Mouse (Mus musculus) MEL (cell line): ENCODE results near the gene Gm8297. TPM values are rescaled to one million over a fixed set of nuclear protein-coding genes. Genes with fewer than 3 reads are reported as not detected.
"Not testable (repeated sequence)": the region's sequence is repeated elsewhere in the genome, so short reads cannot be mapped to it uniquely, and the experiment has no call there.

ENCODE experiments used
- DNase-seq: peaks from one replicate; pipeline ENCODE4 v3.0.0; 2011; ENCODE audit warnings: low read depth, low spot score
- H3K27ac ChIP-seq: 2 replicates; pipeline ENCODE4 v1.5.1; 2012; ENCODE audit warnings: low read depth, mild to moderate bottlenecking, control low read depth, low read length, moderate library complexity; ENCODE audit not compliant: control insufficient read depth
- H3K27me3 ChIP-seq, 2 experiments: fragments of 150-350 bp in 1 of 2; sonication (generic) in 1 of 2; 2 replicates each; pipeline ENCODE4 v1.6.1; 2012; ENCODE audit warnings: low read length in 2 of 2, mild to moderate bottlenecking in 2 of 2, improper control_type of control experiment in 1 of 2, moderate library complexity in 1 of 2; ENCODE audit not compliant: insufficient read depth in 2 of 2, control insufficient read depth in 1 of 2
- H3K36me3 ChIP-seq, 2 experiments: 2 replicates each; pipeline ENCODE4 v1.6.1; 2012 to 2014; ENCODE audit warnings: low read length in 2 of 2, improper control_type of control experiment in 1 of 2, inconsistent platforms in 1 of 2, mild to moderate bottlenecking in 1 of 2; ENCODE audit not compliant: insufficient read depth in 2 of 2, control insufficient read depth in 1 of 2
- H3K4me1 ChIP-seq, 2 experiments: fragments of 150-350 bp in 1 of 2; sonication (generic) in 1 of 2; 2 replicates each; pipeline ENCODE4 v1.6.1; 2012; ENCODE audit warnings: low read length in 2 of 2, improper control_type of control experiment in 1 of 2, mild to moderate bottlenecking in 1 of 2; ENCODE audit not compliant: insufficient read depth in 2 of 2, control insufficient read depth in 1 of 2
- H3K4me3 ChIP-seq, 2 experiments: fragments of 150-350 bp in 1 of 2; sonication (generic) in 1 of 2; 2 replicates each; pipeline ENCODE4 v1.5.1; 2012; ENCODE audit warnings: low read depth in 2 of 2, low read length in 2 of 2, mild to moderate bottlenecking in 2 of 2, moderate library complexity in 2 of 2, control low read depth in 1 of 2, improper control_type of control experiment in 1 of 2; ENCODE audit not compliant: control insufficient read depth in 1 of 2, insufficient read depth in 1 of 2
- H3K79me2 ChIP-seq: 2 replicates; pipeline ENCODE4 v1.6.1; 2012; ENCODE audit warnings: mild to moderate bottlenecking, low read length, moderate library complexity; ENCODE audit not compliant: control insufficient read depth, poor library complexity, insufficient read depth
- H3K9ac ChIP-seq: 2 replicates; pipeline ENCODE4 v1.6.1; 2012; ENCODE audit warnings: low read depth, mild to moderate bottlenecking, control low read depth, low read length, moderate library complexity; ENCODE audit not compliant: control insufficient read depth, poor library complexity, severe bottlenecking
- H3K9me3 ChIP-seq: fragments of 150-350 bp; sonication (generic); replicated peaks from 2 replicates; pipeline ENCODE4 v1.6.1; 2012; ENCODE audit warnings: mild to moderate bottlenecking, low read length, improper control_type of control experiment, moderate library complexity; ENCODE audit not compliant: insufficient read depth
- polyA plus RNA-seq, 2 experiments: library from polyadenylated mRNA; stranded (reverse) in 1 of 2; unstranded in 1 of 2; fragments of >175 nt in 1 of 2; fragments of >200 nt in 1 of 2; gene quantifications; 2 replicates each; pipeline versions ENCODE4 v1.2.1 to v1.2.4; 2012; ENCODE audit warnings: low replicate concordance in 2 of 2, low read depth in 1 of 2; ENCODE audit not compliant: insufficient read length in 2 of 2, insufficient read depth in 1 of 2, missing spikeins in 1 of 2
- total RNA-seq: library from RNA; depleted of rRNA; stranded (reverse); fragments of 300-350 nt; gene quantifications from 2 replicates; pipeline ENCODE4 v1.2.3, GENCODE M21; 2012; rRNA removed

Gene Gm8297
- total RNA-seq: not detected in 2 replicates
- polyA plus RNA-seq: not detected

DNA sequence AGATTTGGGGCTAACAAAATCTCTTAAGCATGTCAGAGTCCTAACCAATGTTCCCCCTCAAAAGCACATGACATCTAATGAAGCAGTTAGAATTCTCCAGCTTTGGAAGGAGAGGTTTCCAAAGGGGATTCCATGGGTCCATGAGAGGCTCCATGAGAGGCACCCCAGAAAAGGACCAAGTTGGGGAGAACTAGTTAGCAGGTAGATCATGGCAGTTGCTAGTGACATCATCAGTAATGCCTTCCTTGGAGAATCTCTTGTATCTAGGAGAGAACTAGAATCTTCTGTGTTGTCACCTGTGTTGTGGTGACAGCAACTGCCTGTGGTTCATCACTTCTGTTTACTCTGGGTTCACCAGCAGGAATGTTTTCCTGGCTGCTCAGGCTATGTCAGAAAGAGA, at the start of gene Gm8297:
TSS of gene Gm8297 (plus strand) at position 301 of the 400 bp plus-strand sequence.
- not testable (repeated sequence) for H3K4me3 ChIP-seq, H3K9ac ChIP-seq, DNase-seq, H3K4me1 ChIP-seq, H3K27me3 ChIP-seq, H3K79me2 ChIP-seq, H3K36me3 ChIP-seq, H3K27ac ChIP-seq, H3K9me3 ChIP-seq

GRCm38 (mm10) chr14:5015591-5015990, 31.9 kb downstream of the Gm8297 start, which contains the start of gene Gm3298:
Gm3298 (plus strand) TSS chr14:5015891.
- H3K4me1 ChIP-seq, H3K9ac ChIP-seq, H3K9me3 ChIP-seq, H3K27ac ChIP-seq, H3K27me3 ChIP-seq, H3K4me3 ChIP-seq, DNase-seq, H3K79me2 ChIP-seq, H3K36me3 ChIP-seq: not testable (repeated sequence)

Other genes starting within 250 kb of the Gm8297 start
- not detected in 2 replicates for gene Gm9602, start 207.6 kb upstream of the Gm8297 start, total RNA-seq
- not detected for gene Gm9602, start 207.6 kb upstream of the Gm8297 start, polyA plus RNA-seq
- gene Gm3269, start 145.8 kb upstream of the Gm8297 start, total RNA-seq: not detected in 2 replicates
- gene Gm3269, start 145.8 kb upstream of the Gm8297 start, polyA plus RNA-seq: not detected
- gene Gm3264, start 128.4 kb upstream of the Gm8297 start, total RNA-seq: not detected in 2 replicates
- not detected for gene Gm3264, start 128.4 kb upstream of the Gm8297 start, polyA plus RNA-seq
- gene Gm3278, start 91.5 kb upstream of the Gm8297 start, total RNA-seq: not detected in 2 replicates
- not detected for gene Gm3278, start 91.5 kb upstream of the Gm8297 start, polyA plus RNA-seq
- not detected in 2 replicates for gene Gm3298, start 32.0 kb downstream of the Gm8297 start, total RNA-seq
- not detected for gene Gm3298, start 32.0 kb downstream of the Gm8297 start, polyA plus RNA-seq
- not detected in 2 replicates for gene 4930555G01Rik, start 66.7 kb downstream of the Gm8297 start, total RNA-seq
- gene 4930555G01Rik, start 66.7 kb downstream of the Gm8297 start, polyA plus RNA-seq: not detected
- gene Gm8281, start 87.1 kb downstream of the Gm8297 start, total RNA-seq: not detected in 2 replicates
- not detected for gene Gm8281, start 87.1 kb downstream of the Gm8297 start, polyA plus RNA-seq
- not detected in 2 replicates for gene Gm8279, start 147.6 kb downstream of the Gm8297 start, total RNA-seq
- gene Gm8279, start 147.6 kb downstream of the Gm8297 start, polyA plus RNA-seq: not detected
- gene Gm3317, start 180.6 kb downstream of the Gm8297 start, total RNA-seq: not detected in 2 replicates
- gene Gm3317, start 180.6 kb downstream of the Gm8297 start, polyA plus RNA-seq: not detected
- not detected in 2 replicates for gene Gm8271, start 201.9 kb downstream of the Gm8297 start, total RNA-seq
- not detected for gene Gm8271, start 201.9 kb downstream of the Gm8297 start, polyA plus RNA-seq